Mouse (Mus musculus) macrophage (primary cell): ENCODE data around the gene Eml2. TPM values are rescaled to one million over a fixed set of nuclear protein-coding genes. Genes with fewer than 3 reads are reported as not detected.
A peak's percentile ranks its signal among the peaks of the same experiment; 100 is the strongest.

Experiments
- H3K27ac ChIP-seq: fragments of 350-480 bp; formaldehyde crosslinking; 2 replicates; pipeline ENCODE4 v1.9.0; 2021
- H3K36me3 ChIP-seq: fragments of 350-480 bp; formaldehyde crosslinking; 2 replicates; pipeline ENCODE4 v1.9.0; 2021; ENCODE audit errors: inconsistent target
- H3K4me3 ChIP-seq: fragments of 350-480 bp; formaldehyde crosslinking; 2 replicates; pipeline ENCODE4 v1.9.0; 2021; ENCODE audit errors: inconsistent target
- H3K79me2 ChIP-seq: fragments of 350-480 bp; formaldehyde crosslinking; 2 replicates; pipeline ENCODE4 v1.9.0; 2021; ENCODE audit errors: inconsistent target
- WGBS: methylation state at CpG from one replicate; pipeline ENCODE4 v1.1.7; 2026; ENCODE audit warnings: inconsistent platforms; ENCODE audit not compliant: missing documents; 5-methylcytosine and 5-hydroxymethylcytosine counted together
- polyA plus RNA-seq: library from polyadenylated mRNA; stranded (reverse); fragments of 250-400 nt; gene quantifications from 3 replicates; pipeline ENCODE4 v1.2.4, GENCODE M21; 2018; ENCODE audit warnings: inconsistent platforms

Gene Eml2
- polyA plus RNA-seq, 1 experiment from 2014 or later, result 14.8 TPM

GRCm38 (mm10) chr7:19171831-19172230 is 4.4 kb upstream of the Eml2 start:
- Histone ChIP-seq H3K27ac (no peak overlapping the region), H3K4me3 (no peak overlapping the region), H3K36me3 (no peaks in the 10 kb centered on the region), H3K79me2 (no peaks in the 10 kb centered on the region)
- WGBS, result 79% methylated on average over 8 of the region's 8 CpGs

GRCm38 (mm10) chr7:19172874-19173273 is 3.3 kb upstream of the Eml2 start:
- H3K4me3 ChIP-seq, result no peak overlapping the region
- 11% methylated on average over 17 of the region's 17 CpGs for WGBS

GRCm38 (mm10) chr7:19176516-19176947 is 311 bp downstream of the Eml2 start:
- Histone ChIP-seq H3K4me3 (no peak overlapping the region), H3K36me3 (no peaks in the 10 kb centered on the region), H3K27ac (no peak overlapping the region), H3K79me2 (no peaks in the 10 kb centered on the region)
- WGBS, result 15% methylated on average over 21 of the region's 21 CpGs

More at GRCm38 (mm10) chr7:19172874-19173273, 3.3 kb upstream of the Eml2 start:
- Histone ChIP-seq H3K27ac (no peak overlapping the region), H3K36me3 (no peaks in the 10 kb centered on the region), H3K79me2 (no peaks in the 10 kb centered on the region)

GRCm38 (mm10) chr7:19177216-19177615 is 995 bp downstream of the Eml2 start:
- 86% methylated on average over 7 of the region's 7 CpGs for WGBS
- no peaks in the 10 kb centered on the region for H3K36me3 ChIP-seq
- no peak overlapping the region for H3K27ac ChIP-seq
- H3K4me3 ChIP-seq, result no peak overlapping the region
- H3K79me2 ChIP-seq, result no peaks in the 10 kb centered on the region

GRCm38 (mm10) chr7:19178035-19178434 is 1.8 kb downstream of the Eml2 start:
- Histone ChIP-seq H3K36me3 (no peaks in the 10 kb centered on the region), H3K4me3 (no peak overlapping the region), H3K79me2 (no peaks in the 10 kb centered on the region), H3K27ac (no peak overlapping the region)
- 30% methylated on average over 18 of the region's 18 CpGs for WGBS

GRCm38 (mm10) chr7:19178443-19179092 is 2.3 kb downstream of the Eml2 start:
- no peak overlapping the region for H3K27ac ChIP-seq
- H3K79me2 ChIP-seq, result no peaks in the 10 kb centered on the region
- H3K4me3 ChIP-seq, result no peak overlapping the region
- WGBS, result 6% methylated on average over 25 of the region's 27 CpGs
- H3K36me3 ChIP-seq, result no peaks in the 10 kb centered on the region

- no peak overlapping the region for H3K27ac ChIP-seq
Measured at GRCm38 (mm10) chr7:19179173-19179572, 3.0 kb downstream of the Eml2 start.

GRCm38 (mm10) chr7:19179936-19180335 is 3.7 kb downstream of the Eml2 start:
- WGBS, result 61% methylated on average over 6 of the region's 6 CpGs
- Histone ChIP-seq H3K79me2 (no peaks in the 10 kb centered on the region), H3K4me3 (no peak overlapping the region), H3K36me3 (no peaks in the 10 kb centered on the region), H3K27ac (no peak overlapping the region)

More at GRCm38 (mm10) chr7:19179173-19179572, 3.0 kb downstream of the Eml2 start:
- Histone ChIP-seq H3K79me2 (no peaks in the 10 kb centered on the region), H3K36me3 (no peaks in the 10 kb centered on the region), H3K4me3 (no peak overlapping the region)
- 5% methylated on average over 27 of the region's 32 CpGs for WGBS

GRCm38 (mm10) chr7:19180862-19181429 is 4.7 kb downstream of the Eml2 start:
- H3K4me3 ChIP-seq, result peak overlapping the region; percentile 81
- peaks cover 4% of the 10 kb centered on the region; the same call in 1 of the 2 replicates for H3K36me3 ChIP-seq
- peak overlapping the region; percentile 40 for H3K27ac ChIP-seq
- 2% methylated on average over 27 of the region's 27 CpGs for WGBS
- no peaks in the 10 kb centered on the region for H3K79me2 ChIP-seq

GRCm38 (mm10) chr7:19184250-19184649 is 8.0 kb downstream of the Eml2 start:
- WGBS, result 78% methylated on average over 2 of the region's 2 CpGs
- Histone ChIP-seq H3K27ac (no peak overlapping the region), H3K79me2 (no peaks in the 10 kb centered on the region), H3K36me3 (peaks cover 22% of the 10 kb centered on the region; the same call in 1 of the 2 replicates), H3K4me3 (no peak overlapping the region)

GRCm38 (mm10) chr7:19184758-19185157 is 8.5 kb downstream of the Eml2 start:
- no peak overlapping the region for H3K27ac ChIP-seq
- H3K36me3 ChIP-seq, result peaks cover 22% of the 10 kb centered on the region; the same call in 1 of the 2 replicates
- 93% methylated on average over 6 of the region's 6 CpGs for WGBS
- H3K79me2 ChIP-seq, result no peaks in the 10 kb centered on the region
- no peak overlapping the region for H3K4me3 ChIP-seq

- no peaks in the 10 kb centered on the region for H3K79me2 ChIP-seq
- H3K27ac ChIP-seq, result no peak overlapping the region
- H3K4me3 ChIP-seq, result no peak overlapping the region
- 97% methylated on average over 4 of the region's 4 CpGs for WGBS
- H3K36me3 ChIP-seq, result peaks cover 43% of the 10 kb centered on the region; the same call in 1 of the 2 replicates
Measured at GRCm38 (mm10) chr7:19194676-19195075, 18.5 kb downstream of the Eml2 start.

- 61% methylated on average over 6 of the region's 6 CpGs for WGBS
Measured at GRCm38 (mm10) chr7:19196676-19197075, 20.5 kb downstream of the Eml2 start.

GRCm38 (mm10) chr7:19197985-19198384 is 21.8 kb downstream of the Eml2 start:
- H3K36me3 ChIP-seq, result peaks cover 37% of the 10 kb centered on the region; the same call in 1 of the 2 replicates
- 61% methylated on average over 2 of the region's 2 CpGs for WGBS
- no peak overlapping the region for H3K27ac ChIP-seq

More at GRCm38 (mm10) chr7:19196676-19197075, 20.5 kb downstream of the Eml2 start:
- no peak overlapping the region for H3K27ac ChIP-seq
- peaks cover 46% of the 10 kb centered on the region; the same call in 1 of the 2 replicates for H3K36me3 ChIP-seq
- no peak overlapping the region for H3K4me3 ChIP-seq
- H3K79me2 ChIP-seq, result no peaks in the 10 kb centered on the region

GRCm38 (mm10) chr7:19201660-19202059 is 25.4 kb downstream of the Eml2 start:
- H3K36me3 ChIP-seq, result peaks cover 35% of the 10 kb centered on the region; the same call in 1 of the 2 replicates
- no peak overlapping the region for H3K27ac ChIP-seq
- H3K79me2 ChIP-seq, result no peaks in the 10 kb centered on the region
- no peak overlapping the region for H3K4me3 ChIP-seq
- 99% methylated on average over 7 of the region's 15 CpGs for WGBS

More at GRCm38 (mm10) chr7:19197985-19198384, 21.8 kb downstream of the Eml2 start:
- Histone ChIP-seq H3K4me3 (no peak overlapping the region), H3K79me2 (no peaks in the 10 kb centered on the region)
